11 mouse cellular contexts compared by ENCODE assay signal in genomic region chr2:90526971-90527370, GRCm38 (mm10). TPM values are rescaled to one million over a fixed set of nuclear protein-coding genes. Genes with fewer than 3 reads are reported as not detected.
DNase-seq lines count a peak whose midpoint lies in the region; ATAC-seq lines count a peak whose summit lies in the region.
"Had no signal": no experiment of that assay in that cellular context is flagged by ENCODE, and none has a peak within 500 bp of the region (broad histone marks: within the 10 kb centered on the region; RNA-seq: fewer than 3 reads in every experiment).

No protein-coding gene starts in this region.

- H3K4me2 ChIP-seq in lung, embryonic 15.5 days: peak overlapping the region; percentile 18
- 0 out of 2 replicates have a peak overlapping the region, but pooled peaks have one; percentile 1 for H3K4me2 ChIP-seq in intestine, embryonic 16.5 days (ENCODE audit: low read depth, low read length)
- H3K4me2 ChIP-seq in stomach, embryonic 14.5 days (replicated peaks; ENCODE audit: low read depth, low read length): 0 out of 2 replicates have a peak overlapping the region, but pooled peaks have one; percentile 25
- H3K4me2 ChIP-seq: liver, embryonic 12.5 days had no signal

- ATAC-seq in lung, embryonic 15.5 days (ENCODE audit: borderline replicate concordance, extremely low read depth, low FRiP score, low TSS enrichment): no peak
- ATAC-seq in intestine, embryonic 16.5 days: 0 out of 2 replicates have a peak, but pooled peaks have one; percentile 12
- ATAC-seq in stomach, embryonic 14.5 days (ENCODE audit: insufficient number of reproducible peaks, insufficient read depth, low FRiP score, low read depth): no peak
- ATAC-seq: liver, embryonic 12.5 days had no signal

- H3K27me3 ChIP-seq in lung, embryonic 15.5 days: no peaks in the 10 kb centered on the region
- no peaks in the 10 kb centered on the region for H3K27me3 ChIP-seq in intestine, embryonic 16.5 days (replicated peaks; ENCODE audit: control insufficient read depth, insufficient read depth, low read length)
- no peaks in the 10 kb centered on the region for H3K27me3 ChIP-seq in stomach, embryonic 14.5 days (ENCODE audit: control insufficient read depth, insufficient read depth, low read length)
- H3K27me3 ChIP-seq: liver, embryonic 12.5 days had no signal

- peak; percentile 19 for DNase-seq in embryo, embryonic 10.5 days (ENCODE audit: low spot score)
- no peak for DNase-seq in embryo, embryonic 10 days (ENCODE audit: low spot score)
- no peak for DNase-seq in lung, postnatal 4 days
- DNase-seq in testis, postnatal 10 days (ENCODE audit: low spot score): no peak
- DNase-seq in urinary bladder, postnatal 36 days (ENCODE audit: low spot score in 2 of 2): no peak
- DNase-seq: adrenal gland, postnatal 36 days; gastrocnemius, postnatal 36 days had no signal

- H3K36me3 ChIP-seq in lung, embryonic 15.5 days: no peaks in the 10 kb centered on the region
- no peaks in the 10 kb centered on the region for H3K36me3 ChIP-seq in intestine, embryonic 16.5 days (ENCODE audit: control insufficient read depth, insufficient read depth, low read length)
- H3K36me3 ChIP-seq in stomach, embryonic 14.5 days (ENCODE audit: control insufficient read depth, insufficient read depth, low read length): no peaks in the 10 kb centered on the region
- H3K36me3 ChIP-seq: liver, embryonic 12.5 days had no signal

- no peak overlapping the region for H3K9ac ChIP-seq in lung, embryonic 15.5 days
- no peak overlapping the region for H3K9ac ChIP-seq in intestine, embryonic 16.5 days (ENCODE audit: low read depth, low read length)
- no peak overlapping the region for H3K9ac ChIP-seq in stomach, embryonic 14.5 days (replicated peaks; ENCODE audit: low read depth, low read length)
- H3K9ac ChIP-seq: liver, embryonic 12.5 days had no signal

- H3K9me3 ChIP-seq in lung, embryonic 15.5 days: no peaks in the 10 kb centered on the region
- no peaks in the 10 kb centered on the region for H3K9me3 ChIP-seq in intestine, embryonic 16.5 days (ENCODE audit: control insufficient read depth, low read length)
- no peaks in the 10 kb centered on the region for H3K9me3 ChIP-seq in stomach, embryonic 14.5 days (ENCODE audit: control insufficient read depth, low read depth, low read length)
- H3K9me3 ChIP-seq: liver, embryonic 12.5 days had no signal

- H3K4me1 ChIP-seq in lung, embryonic 15.5 days: peaks cover 30% of the 10 kb centered on the region
- H3K4me1 ChIP-seq in intestine, embryonic 16.5 days (ENCODE audit: control insufficient read depth, insufficient read depth, low read length): peaks cover 14% of the 10 kb centered on the region; the same call in 1 of the 2 replicates
- peaks cover 17% of the 10 kb centered on the region for H3K4me1 ChIP-seq in stomach, embryonic 14.5 days (ENCODE audit: control insufficient read depth, insufficient read depth, low read length)

- no peak overlapping the region for H3K4me3 ChIP-seq in lung, embryonic 15.5 days
- H3K4me3 ChIP-seq in intestine, embryonic 16.5 days (ENCODE audit: low read length): no peak overlapping the region
- no peak overlapping the region for H3K4me3 ChIP-seq in stomach, embryonic 14.5 days (ENCODE audit: low read depth, low read length)
- H3K4me3 ChIP-seq: liver, embryonic 12.5 days had no signal

- WGBS in lung, embryonic 15.5 days: 26% methylated on average over 6 of the region's 6 CpGs
- WGBS in intestine, embryonic 16.5 days: 37% methylated on average over 6 of the region's 6 CpGs
- 28% methylated on average over 6 of the region's 6 CpGs for WGBS in stomach, embryonic 14.5 days

- H3K27ac ChIP-seq in lung, embryonic 15.5 days: peak overlapping the region; percentile 88
- H3K27ac ChIP-seq in intestine, embryonic 16.5 days (ENCODE audit: low read length): peak overlapping the region; percentile 59
- H3K27ac ChIP-seq in stomach, embryonic 14.5 days (ENCODE audit: low read length): peak overlapping the region; percentile 90
- H3K27ac ChIP-seq: liver, embryonic 12.5 days had no signal

RNA-seq across cellular contexts. Expression of gene Ptprj, which starts 53.5 kb away (rescaled TPM):
- 3.4 TPM in 2 replicates for polyA plus RNA-seq in lung, embryonic 15.5 days (2015; fragmentation: Nextera tagmentation; extraction: Ambion mirVana)
- polyA plus RNA-seq in intestine, embryonic 16.5 days (2015; fragmentation: Nextera tagmentation; extraction: Ambion mirVana): 3.5 TPM in 2 replicates
- polyA plus RNA-seq in stomach, embryonic 14.5 days (2014; fragmentation: Nextera tagmentation; extraction: Ambion mirVana): 6.0 and 7.7 TPM in 2 replicates
